Mouse (Mus musculus) mouse embryonic stem cell (cell line): ENCODE results near the gene Gfod1.

Source experiments
- in situ Hi-C, 2 experiments: fragments of 300-500 bp; cut with MboI; formaldehyde crosslinking; loops; 1 replicate in 1 of 2; 3 replicates in 1 of 2; pipeline ENCODE4 v1.14.3; 2019 to 2020; ENCODE audit warnings: low sequenced_read_pairs in 2 of 2, low pct_unique_long_range_greater_than_20kb in 1 of 2, mixed read lengths in 1 of 2; ENCODE audit not compliant: unreplicated experiment in 1 of 2

The Gfod1 gene

DNA sequence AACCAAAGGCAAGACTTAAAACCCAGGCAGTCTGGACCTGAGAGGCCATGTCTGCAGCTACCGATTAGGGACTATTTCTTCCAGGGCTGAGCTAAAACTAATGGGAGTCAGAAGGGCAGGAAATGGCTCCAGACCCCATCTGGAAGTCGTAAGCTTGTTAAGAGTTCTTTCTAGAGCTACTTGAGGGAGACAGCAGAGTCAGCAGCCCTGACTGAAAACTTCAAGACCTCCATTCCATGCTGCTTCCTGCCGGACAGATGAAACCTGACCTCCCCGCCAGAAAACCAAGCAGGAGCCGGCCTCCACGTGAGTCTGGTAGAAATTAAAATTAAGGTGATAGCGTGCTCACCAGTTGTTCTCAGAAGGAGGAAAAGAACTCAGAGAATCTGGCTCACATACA lies 60.2 kb downstream of the Gfod1 start:
- in situ Hi-C loops, result no loop called here

DNA sequence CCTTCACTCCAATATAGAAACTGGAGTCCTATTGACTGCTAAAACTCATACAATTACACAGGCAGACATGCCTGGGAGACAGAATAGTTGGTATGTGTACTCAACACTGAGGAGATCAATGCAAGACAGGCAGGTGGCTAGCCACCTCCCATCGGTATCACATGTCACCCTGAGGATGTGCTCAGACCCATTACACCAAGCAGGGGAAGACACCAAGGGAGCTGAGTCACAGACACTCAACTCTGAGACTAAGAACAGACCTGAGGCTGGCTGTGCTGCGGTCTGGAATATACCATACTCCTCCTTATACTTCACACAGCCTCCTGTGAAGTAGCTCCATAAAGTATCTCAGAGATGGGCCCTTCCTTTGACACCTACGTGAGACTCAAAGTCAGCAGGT lies 60.7 kb downstream of the Gfod1 start:
- in situ Hi-C loops, result no loop called here

DNA sequence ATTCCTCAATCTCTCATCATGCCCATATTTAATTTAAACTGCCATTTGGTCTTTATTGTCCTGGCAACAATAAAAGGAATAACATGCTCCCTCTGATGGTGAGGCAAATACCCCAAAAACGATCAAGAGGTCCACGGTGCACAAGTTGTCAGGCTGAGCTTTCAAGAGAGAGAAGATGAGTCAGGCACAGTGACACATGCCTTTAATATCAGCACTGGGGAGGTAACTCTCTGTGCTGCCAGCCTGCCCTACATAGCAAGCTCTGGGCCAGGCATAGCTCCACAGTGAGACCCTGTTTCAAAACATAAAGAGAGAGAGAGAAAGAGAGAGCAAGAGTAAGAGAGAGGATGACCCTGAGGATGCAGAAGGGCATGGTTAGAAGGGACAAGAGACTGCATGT lies 62.2 kb downstream of the Gfod1 start:
- in situ Hi-C loops, result no loop called here

DNA sequence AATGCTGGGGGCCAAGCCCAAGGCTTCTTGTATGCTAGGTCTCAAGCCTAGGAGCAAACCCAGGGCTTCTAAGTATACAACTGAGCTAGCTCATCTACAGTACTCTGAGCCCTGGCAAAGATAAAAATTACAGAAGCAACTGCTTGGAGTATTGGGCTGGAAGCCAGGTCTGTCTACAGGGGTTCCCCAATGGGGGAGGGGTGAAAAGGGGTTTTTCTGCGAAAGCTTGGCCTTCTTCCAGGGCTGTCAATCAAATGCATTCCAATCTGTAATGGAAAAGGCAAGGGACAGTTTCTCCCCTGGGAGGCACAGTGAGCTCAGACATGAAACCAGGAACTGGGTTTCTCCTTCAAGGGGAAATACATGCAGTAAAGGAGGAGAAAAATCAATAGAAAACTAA lies 62.9 kb downstream of the Gfod1 start:
- in situ Hi-C loops, result no loop called here

DNA sequence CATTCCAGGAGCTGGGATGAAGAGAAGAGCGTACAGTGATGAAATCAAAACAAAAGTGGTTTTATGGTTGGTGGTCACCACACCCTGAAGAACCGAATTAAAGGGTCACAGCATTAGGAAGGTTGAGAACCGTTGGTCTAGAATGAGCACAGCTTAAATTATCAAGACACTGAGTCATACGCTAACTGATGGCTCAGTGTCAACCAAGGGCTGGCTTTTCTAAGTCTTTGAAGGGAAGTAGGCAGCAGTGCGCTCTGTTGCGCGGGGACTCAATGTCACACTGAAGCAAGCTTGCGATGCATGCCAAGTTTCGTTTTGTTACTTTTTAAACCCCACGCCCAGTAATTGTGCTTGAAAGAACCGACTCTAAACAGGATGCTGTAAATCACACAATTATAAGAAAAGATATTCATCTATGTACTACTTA lies 64.2 kb downstream of the Gfod1 start:
- in situ Hi-C loops, result no loop called here

DNA sequence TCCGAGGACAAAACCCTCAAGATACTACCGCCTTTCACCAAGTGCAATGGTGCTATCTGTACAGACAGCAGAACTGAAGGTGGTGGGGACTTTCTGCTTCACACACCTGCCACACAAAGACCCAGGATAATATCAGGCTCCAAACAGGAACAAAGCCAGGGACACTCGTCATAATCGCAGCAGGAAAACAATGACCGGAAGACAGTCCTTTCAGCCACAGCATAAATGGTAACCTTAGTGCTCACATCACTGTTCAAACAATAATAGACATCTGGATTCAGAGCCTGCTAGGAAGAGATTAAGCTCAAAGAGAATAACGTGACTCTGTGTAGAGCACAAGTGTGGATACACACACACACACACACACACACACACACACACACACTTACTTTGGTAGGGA lies 67.3 kb downstream of the Gfod1 start:
- in situ Hi-C loops, result no loop called here

DNA sequence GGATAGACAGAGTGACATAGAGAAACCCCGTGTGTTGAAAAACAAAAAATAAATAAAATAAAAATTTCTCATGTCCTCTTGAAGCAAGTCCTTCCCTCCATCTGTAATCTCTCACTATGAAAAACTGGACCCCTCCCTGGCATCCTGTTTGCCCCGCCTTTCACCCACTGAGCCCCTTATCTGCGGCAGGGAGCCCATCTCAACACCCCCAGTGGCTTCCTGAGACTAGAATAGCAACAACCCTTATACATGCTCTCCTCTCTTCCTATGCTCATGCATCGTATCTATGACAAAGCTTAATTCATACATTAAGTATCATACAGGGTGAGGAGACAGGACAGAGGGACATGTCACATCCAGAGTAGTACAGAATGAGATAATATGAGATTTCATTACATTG lies 68.0 kb downstream of the Gfod1 start:
- in situ Hi-C loops, result no loop called here

DNA sequence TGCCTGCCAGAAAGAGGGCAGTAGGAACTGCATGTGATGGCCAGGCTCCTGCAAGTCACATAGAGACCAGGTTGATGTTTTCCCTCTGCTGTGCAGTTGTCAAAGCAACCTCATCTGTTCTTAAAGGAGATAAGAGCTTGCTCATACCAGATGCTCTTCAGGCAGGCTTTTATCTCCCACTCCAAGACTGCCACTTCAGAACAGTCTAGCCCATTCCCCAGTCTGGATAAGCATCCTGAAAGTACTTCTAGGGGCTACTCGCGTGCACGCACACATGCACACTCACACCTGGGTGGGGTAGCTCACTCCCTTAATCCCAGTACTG lies 68.4 kb downstream of the Gfod1 start:
- in situ Hi-C loops, result no loop called here

DNA sequence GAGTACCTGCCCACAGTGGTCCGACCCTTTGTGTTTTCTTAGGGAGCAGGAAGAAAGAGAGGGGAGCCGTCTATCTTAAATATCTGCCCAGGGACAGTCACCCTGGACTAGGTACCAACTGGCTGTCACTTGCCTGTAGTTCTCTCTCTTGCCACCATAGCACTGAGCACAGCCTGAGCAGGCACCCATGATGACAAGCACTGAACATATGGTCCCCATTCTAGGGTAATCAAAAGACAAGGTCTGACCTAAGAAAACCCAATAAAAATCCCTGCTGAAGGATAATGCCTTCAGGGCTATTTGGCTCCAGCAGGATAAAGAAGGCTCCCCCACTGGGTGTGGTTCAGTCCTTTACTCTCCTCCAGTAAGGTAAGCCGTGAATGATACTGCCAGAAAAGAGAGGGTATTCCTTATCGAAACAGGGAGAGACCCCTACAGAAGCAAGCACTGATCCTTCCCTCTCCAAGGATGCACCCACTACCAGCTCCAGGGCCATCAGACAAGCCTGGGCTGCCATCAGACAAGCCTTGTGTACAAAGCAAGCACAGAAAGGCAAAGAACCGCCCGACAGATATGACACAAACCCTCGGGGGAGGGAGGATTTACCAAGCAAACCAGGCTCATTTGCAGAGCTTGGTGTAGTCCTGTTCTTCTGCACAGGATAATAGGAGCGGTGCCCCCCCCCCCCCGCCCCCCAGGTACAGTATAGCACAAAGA lies 68.9 kb downstream of the Gfod1 start:
- in situ Hi-C loops, result no loop called here

DNA sequence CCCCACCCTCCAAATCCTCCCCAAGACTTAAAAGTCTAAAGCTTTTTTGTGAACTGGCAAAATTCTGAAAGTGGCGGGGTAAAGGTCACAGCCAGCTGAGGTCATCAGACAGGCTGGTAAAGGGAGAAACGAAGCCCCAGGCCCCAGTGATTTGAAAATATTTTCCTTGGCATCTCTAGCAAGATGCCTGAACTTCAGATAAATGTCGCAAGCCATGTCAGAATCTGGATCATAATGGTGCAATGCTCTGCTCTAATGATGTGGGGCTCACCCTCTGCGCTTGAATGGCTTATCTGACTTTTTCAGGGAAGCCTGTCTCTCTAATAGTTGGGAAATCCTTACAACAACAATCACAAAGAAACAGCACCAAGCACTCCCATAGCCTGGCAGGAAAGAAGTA lies 70.6 kb downstream of the Gfod1 start:
- in situ Hi-C loops, result no loop called here

DNA sequence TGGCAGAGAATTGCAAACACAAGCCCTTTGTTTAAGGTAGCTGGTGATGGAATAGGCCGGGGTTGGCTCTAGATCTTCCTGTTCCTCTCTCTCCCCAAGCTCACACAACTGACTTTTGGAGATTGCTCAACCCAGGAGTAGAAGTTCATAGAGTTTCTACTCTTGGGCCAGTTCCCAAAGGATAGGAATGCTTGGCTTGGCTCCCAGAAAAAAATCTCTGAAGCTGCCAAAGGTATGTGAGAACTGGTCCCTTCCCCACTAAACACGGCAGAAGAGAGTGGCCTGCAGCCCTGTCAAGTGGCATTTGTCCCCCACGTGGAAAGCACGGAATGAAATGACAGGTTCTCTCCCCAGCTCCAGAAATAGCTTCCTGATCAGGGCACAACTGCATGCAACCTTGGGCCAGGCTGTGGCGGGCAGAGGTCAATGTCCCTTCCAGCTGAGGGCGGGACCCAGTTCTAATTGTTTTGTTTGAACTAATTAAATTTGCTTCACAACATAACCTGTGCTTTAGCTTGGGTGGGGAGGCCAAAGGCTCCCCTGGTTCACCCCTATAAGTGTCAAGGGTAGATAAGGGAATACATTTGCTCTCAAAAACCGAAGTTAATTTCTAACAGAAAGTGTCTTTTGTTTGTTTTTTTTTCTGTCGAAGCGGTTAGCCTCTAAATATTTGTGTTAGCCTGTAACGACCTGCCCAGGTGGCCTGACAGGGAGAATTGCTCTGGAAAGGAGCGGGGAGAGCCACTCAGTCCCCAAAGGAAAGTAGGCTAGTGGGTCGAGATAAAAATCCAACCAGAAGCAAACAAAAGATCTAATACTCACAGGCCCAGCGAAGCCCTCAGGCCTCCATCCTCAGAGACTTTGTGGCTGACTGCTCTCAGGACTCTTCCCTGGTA lies 71.8 kb downstream of the Gfod1 start:
- in situ Hi-C loops, result no loop called here

DNA sequence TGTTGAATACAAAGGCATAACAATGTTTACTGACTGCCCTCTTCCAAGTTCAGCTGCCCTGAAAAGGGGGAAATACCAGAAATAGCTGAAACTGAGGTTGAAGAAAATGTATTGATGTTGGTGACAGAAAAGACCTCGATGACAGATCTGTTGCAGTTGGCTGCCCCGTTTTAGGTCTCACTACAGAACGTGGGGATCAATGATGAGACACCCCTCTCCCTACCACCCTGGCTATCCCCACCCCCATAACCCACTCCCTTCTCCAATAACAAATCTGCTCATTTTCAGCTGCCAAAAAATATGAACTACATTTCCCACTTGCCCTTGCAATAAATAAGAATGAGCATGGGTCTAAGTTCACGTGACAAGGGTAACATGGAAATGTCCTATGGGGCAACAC lies 73.1 kb downstream of the Gfod1 start:
- in situ Hi-C loops, result no loop called here

DNA sequence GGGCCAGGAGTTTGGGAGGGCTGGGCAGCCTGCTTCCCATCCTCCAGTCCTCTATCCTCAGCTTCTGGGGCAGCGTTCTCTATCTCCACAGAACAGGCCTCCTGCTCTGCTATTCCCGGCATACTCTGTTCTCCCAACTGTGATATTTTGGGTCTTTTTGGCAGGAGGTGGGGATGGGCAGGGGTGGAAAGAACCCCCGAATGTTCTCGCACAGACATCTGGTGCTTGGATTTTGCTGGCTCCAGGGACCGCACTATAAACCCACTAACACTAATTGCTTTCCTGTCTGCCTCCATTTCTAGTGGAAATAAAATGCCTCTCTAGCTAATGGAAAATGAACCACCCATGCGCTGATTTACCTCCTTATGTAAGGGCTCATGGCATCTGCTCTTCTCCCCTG lies 73.7 kb downstream of the Gfod1 start:
- in situ Hi-C loops, result no loop called here

DNA sequence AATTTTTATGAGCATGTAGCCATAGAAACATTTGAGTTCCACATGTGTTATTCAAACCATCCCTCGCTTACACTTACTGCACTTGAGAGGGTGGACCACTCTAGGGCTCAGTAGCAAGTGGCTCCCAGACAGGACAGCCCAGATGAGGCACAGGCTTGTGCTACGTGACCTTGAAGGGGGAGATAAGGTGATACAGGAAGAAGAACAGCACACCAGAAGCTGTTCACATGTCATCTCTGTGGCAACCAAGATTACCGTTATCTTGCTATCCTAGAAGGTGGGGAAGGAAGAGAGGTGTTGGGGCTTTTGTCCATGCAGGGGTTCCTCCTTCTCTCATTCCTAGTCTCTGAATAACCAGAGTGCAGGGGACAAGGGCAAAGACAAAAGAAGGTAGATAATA lies 74.2 kb downstream of the Gfod1 start:
- in situ Hi-C loops, result no loop called here

DNA sequence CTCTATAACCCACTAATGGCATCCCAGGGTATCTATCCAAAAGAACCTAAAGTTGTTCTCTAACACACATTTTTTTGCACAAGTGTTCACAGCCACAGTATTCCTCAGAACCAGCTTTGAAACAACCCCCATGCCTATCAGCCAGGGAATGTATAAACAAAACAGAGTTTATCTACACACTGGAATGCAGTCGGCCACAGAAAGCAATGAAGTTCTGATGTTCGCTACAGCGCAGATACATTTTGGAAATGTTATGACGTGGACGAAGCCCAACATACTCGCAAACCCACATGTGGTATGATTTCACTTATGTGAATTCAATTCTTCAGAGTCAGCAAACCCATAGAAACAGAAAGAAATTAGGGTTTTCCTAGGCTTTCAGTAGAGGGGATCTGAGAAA lies 75.8 kb downstream of the Gfod1 start:
- in situ Hi-C loops, result no loop called here

DNA sequence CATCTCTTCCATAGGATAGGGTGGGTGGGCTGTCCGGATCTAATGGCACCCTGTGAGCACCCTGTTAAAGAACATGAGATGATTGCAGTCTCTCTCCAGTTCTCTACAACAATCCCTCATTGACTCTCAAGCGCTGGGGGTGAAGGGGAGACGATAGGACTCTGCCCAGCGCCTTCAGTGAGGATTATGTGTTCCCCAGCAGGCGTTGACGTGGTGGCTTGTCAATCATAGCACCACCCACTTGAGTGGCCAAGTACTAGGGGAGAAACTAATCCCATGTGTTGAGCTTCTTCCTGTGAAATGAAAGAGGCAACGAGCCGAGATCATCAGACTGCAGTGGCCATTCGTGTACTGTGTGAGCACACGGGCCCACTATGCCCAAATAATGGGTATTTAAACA lies 77.9 kb downstream of the Gfod1 start:
- in situ Hi-C loops, result no loop called here

DNA sequence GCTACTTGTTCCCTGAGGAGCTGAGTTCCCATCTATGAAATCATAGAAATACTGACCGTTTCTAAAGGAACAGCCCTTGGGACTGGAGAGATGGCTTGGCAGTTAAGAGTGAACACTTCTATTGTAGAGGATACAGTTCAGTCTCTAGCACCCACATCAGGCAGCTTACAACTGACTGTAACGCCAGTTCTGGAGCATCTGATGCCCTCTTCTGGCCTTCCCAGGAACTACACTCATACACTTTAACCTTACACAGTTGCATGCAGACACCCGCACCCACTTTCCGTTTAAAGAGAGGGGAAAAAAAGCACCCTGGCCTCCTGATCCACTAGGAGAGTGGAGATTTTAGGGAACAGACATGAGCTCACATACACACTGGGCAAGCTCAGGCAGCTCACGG lies 78.8 kb downstream of the Gfod1 start:
- in situ Hi-C loops, result no loop called here

DNA sequence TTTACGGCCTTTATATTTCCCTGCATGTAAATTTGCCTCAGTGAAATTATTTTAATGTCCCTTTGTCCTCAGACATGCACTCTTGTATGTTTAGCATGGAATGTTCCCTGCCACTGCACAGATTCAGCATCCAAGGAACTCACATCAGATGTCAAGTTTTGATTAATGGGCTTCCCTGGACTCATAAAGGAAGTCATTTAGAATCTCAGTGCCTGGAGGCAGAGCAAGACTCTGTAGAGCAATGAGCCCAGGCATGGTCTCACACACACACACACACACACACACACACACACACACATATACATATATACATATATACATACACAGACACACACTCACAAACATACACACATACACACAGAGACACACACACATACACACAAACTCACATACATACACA lies 81.9 kb downstream of the Gfod1 start:
- in situ Hi-C loops, result no loop called here

DNA sequence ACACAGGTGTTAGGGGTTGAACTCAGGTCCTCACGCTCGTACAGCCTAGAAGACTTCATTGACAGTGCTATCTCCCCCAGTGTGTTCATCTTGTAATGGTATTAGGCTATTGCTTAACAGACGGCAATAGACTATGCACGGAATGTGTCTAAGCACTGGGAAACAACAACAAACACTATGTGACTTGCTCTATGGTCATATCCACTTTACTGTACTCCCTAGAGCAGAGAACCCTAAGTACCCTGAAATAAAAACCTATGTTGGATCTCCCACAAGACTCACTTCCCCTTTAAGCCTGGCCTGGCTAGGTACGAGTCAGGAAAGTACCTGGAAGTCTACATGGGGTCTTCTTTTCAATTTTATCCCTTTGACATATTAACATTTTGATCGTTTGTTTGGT lies 82.7 kb downstream of the Gfod1 start:
- in situ Hi-C loops, result no loop called here

DNA sequence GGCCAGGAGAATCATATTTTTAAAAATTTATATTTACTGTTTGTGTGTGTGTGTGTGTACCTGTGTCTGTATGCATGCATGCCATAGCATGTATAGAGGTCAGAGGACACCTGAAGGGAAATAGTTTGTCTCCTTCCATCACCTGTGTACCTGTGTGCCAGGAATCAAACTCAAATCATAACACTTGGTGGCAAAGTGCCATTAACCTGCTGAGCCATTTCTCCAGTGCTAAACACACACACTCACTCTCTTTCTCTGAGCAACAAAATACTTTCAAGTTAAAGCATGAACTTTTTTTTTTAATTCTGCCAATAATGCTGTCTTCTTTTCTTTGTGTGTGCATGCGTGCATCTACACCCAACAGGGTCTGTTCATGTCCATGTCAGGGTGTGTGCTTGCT lies 83.3 kb downstream of the Gfod1 start:
- in situ Hi-C loops, result no loop called here
